Mouse (Mus musculus) inflammation-experienced regulatory T-cells, adult 6 months (primary cell): ENCODE measurements around the gene Gm35549. TPM values are rescaled to one million over a fixed set of nuclear protein-coding genes. Genes with fewer than 3 reads are reported as not detected.
A peak's percentile ranks its signal among the peaks of the same experiment; 100 is the strongest.
"Not testable (repeated sequence)": the region's sequence is repeated elsewhere in the genome, so short reads cannot be mapped to it uniquely, and the experiment has no call there.

Source experiments
- ATAC-seq: one replicate; pipeline ENCODE4 v1.8.0; 2017
- polyA plus RNA-seq, 3 experiments: library from polyadenylated mRNA; unstranded; fragments of 100-300 nt; shearing (Covaris generic); gene quantifications; one replicate each; pipeline ENCODE4 v1.2.1; 2017

Gm35549 gene
- polyA plus RNA-seq: 1 to 10 TPM in 2 of 3 experiments, not detected in 1; 1.5 to 4.0 TPM

GRCm38 (mm10) chr9:122843760-122844159, at the start of gene Gm35549:
Gm35549 (minus strand) TSS chr9:122844035.
- no peak for ATAC-seq

- peak; percentile 98 for ATAC-seq
These were observed 42.7 kb upstream of the Gm35549 start for GRCm38 (mm10) chr9:122886372-122887179.

DNA sequence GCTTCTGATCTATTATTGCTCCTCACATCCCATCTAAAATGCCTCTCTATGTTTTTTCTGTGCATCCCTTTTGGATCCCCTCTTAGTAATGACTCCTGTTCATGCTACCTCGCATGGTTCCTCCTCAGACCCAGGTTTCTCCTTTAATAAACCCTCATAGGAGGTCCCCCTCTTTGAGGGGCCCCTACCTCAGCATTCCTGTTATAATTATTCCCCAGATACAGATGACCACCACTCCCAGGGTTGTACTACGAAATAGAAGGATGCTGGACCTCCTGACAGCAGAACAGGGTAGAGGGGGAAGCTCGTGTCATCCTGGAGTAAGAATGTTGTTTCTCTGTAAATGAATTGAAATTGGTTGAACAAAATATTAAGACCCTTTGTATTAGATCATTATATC, 41.5 kb upstream of the Gm35549 start, which contains the start of gene Zkscan7:
TSS of gene Zkscan7 (plus strand) at position 301 of the 400 bp plus-strand sequence.
- no peak for ATAC-seq

- peak; percentile 32 for ATAC-seq
These were observed 31.3 kb upstream of the Gm35549 start for GRCm38 (mm10) chr9:122875145-122875544.

DNA sequence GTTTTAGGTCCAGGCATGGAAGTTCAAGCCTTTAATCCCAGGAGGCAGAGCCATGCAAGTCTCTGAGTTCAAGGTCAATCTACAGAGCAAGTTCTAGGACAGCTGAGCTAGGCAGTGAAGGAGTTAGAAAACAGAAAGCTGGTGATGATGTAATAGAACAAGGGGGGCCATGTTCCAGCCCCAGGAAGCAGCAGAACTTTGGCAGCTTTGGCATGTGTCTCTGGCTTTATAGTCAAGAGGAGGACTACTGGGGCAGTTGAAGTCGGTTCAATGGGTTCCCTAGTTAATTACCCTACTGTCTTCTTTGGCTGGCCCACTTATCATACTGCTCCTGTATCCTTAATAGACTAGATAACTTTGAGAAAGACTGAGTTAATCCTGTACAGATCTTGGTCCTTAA, 30.8 kb upstream of the Gm35549 start:
- ATAC-seq: no peak

DNA sequence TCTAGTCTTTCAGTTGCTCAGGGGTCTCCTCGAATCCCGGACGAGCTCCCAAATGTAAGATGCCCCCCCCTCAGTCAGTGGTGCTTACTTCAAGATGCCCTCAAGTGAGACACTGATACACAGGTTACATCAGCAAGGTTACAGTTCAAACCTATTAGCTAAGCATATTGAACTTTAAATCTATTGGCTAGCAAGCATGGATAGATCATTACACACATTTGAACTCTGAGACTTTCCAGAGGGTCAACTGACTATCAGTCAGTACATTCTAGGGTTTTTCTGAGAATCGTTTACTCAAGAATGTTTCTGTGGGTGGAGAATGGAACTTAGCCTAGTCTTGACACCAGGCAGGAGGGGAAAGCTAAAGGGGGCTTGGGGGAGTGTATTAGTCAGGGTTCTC, 28.8 kb upstream of the Gm35549 start:
- no peak for ATAC-seq

- ATAC-seq: peak; percentile 15
These were observed 22.4 kb upstream of the Gm35549 start for GRCm38 (mm10) chr9:122866192-122866591.

DNA sequence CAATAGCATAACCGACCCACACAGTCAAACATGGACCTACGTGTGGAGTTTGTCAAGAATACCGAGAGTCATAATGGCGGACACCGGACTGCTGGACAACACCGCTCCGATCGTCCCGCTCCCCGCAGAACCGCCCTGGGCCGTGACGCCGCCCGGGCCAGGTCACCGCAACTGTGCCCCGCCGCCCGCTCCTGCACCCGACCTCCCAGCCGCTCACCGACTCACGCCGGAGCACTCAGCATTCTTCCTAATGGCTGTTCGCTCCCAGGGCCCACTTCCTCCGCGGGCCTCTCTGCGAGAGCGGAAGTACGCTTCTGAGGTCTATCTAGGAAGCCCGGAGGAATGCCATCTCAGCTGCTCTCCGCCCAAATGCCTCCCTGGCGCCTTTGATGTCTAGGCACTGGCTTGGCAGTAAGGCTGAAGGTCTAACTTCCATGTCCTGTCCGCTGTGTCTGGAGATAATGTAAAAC, 21.9 kb upstream of the Gm35549 start, which contains the start of gene Zfp445:
TSS of gene Zfp445 (minus strand) at position 310 of the 470 bp plus-strand sequence.
- peak; percentile 98 for ATAC-seq

- ATAC-seq: no peak
These were observed 21.0 kb upstream of the Gm35549 start for GRCm38 (mm10) chr9:122864848-122865247.

DNA sequence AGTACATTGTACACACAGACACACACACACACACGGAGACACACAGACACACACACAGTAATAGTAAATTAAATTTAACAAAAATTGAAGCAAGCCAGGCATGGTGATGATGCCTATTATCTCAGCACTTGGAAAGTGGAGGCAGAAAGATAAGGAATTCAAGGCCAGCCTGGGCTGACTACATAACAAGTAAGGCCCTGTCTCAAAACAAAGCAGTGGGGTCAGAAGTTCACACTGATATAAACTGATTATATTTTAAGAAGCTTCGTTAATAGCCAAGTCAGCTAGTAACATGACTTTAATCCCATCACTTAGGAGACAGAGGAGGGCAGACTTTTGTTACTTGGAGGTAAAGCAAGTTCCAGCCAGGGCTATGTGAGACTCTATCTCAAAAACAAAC, 19.9 kb upstream of the Gm35549 start:
- ATAC-seq: no peak

DNA sequence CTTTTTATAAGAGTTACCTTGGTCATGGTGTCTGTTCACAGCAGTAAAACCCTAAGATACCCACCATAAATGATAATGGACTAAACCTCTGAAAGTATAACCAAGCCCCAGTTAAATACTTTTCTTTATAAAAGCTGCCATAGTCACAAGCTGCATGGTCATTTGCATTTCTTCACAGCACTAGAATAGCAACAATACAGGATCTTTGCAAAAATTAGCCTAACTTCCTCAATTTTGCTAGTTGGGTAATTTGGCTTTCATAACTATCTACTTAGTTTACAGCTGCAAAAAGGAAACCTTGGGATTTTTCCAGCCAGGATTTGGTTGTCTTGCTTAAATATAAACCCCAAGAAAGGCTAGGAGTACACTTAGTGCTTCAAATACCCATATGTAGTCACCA, 16.9 kb upstream of the Gm35549 start:
- no peak for ATAC-seq

DNA sequence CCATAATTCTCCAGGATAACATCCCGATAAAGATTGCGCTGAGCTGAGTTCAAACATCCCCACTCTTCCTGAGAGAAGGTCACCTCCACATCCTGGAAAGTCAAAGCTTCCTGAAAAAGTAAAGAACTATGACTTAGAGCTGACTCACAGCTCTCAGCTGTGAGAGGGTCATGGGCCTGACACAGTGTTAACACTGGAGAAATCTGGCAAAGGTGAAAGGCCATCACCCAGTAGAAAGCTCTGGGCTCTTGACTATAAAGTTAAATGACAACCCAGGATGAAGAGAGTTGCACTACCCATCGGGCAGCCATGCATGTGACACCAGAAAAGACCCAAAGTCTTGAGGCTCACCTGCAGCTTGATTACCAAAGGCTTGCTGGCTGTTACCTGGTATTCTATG, 12.9 kb upstream of the Gm35549 start:
- no peak for ATAC-seq

DNA sequence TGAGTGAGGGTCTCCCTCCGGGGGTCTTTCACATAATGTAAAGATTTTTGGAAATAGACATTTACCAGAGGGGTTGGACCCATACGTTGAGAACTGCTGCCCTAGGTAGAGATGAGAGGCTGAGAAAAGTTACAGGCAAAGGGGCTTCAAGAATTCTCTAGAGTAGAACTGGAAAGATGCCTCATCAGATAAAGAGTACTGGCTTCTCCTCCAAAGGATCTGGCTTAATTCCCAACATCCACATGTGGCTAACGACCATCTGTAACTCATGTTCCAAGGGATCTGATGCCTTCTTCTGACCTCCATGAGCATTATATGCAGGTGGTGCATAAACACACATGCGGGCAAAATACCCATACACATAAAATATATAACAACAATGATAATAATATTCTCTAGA, 11.8 kb upstream of the Gm35549 start:
- no peak for ATAC-seq

DNA sequence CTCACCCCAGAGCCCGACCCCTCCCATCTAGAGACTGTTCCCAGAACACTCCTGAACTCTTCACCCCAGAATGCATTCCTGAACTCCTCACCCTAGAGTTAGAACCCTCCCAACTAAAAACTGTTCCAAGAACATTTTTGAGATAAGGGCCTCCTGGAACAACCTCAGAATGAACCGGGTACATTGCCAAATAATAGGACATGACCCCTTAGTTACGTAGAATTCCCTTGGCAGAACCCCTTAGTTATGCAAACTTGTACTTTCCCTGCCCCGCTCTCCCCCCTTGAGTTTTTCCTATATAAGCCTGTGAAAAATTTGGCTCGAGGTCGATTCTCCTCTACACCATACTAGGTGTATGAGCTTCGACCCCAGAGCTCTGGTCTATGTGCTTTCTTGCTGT, 11.3 kb upstream of the Gm35549 start:
- not testable (repeated sequence) for ATAC-seq

GRCm38 (mm10) chr9:122854526-122854925, 10.7 kb upstream of the Gm35549 start:
- ATAC-seq: no peak

GRCm38 (mm10) chr9:122847811-122848311, 4.0 kb upstream of the Gm35549 start:
- ATAC-seq: not testable (repeated sequence)

DNA sequence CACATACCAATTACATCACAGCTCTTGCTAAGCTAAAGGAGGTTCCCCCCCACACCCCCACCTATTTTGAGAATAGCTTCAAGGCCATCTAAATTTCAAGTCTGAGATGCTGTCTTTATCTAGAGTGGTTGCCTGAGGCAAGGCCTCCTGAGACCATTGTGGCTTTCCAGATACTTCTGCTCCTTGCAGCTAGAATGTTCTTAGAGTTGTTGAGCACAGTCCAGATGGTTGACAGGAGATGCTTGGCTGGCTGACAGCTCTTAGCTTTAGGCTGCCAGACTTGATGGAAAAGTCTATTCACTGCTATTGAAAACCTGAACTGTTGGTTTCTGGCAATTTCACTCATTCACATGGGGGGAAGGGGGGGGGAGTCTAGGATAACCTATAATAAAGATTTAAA, 2.3 kb upstream of the Gm35549 start:
- no peak for ATAC-seq

GRCm38 (mm10) chr9:122845621-122846020, 1.8 kb upstream of the Gm35549 start:
- no peak for ATAC-seq

DNA sequence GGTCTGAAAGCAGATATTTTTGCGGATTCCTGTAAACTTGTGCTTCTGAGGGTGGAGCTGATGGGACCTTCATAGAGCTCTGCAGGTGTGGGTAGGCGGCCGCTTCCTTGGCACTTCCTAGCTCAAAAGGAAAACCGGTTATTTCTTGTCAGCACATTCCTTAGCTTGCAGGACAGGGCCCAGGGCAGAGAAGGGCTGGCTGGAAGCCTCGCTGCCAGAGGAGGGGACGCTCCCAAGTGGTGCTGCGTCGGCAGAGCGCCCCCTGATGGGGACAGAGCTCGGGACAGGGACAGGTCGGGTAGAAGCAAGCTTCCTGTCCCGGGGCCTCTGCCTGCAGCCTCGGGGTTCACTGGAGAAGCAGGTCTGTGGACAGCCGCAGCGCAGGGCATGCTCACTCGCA, 6.2 kb downstream of the Gm35549 start:
- ATAC-seq: no peak

DNA sequence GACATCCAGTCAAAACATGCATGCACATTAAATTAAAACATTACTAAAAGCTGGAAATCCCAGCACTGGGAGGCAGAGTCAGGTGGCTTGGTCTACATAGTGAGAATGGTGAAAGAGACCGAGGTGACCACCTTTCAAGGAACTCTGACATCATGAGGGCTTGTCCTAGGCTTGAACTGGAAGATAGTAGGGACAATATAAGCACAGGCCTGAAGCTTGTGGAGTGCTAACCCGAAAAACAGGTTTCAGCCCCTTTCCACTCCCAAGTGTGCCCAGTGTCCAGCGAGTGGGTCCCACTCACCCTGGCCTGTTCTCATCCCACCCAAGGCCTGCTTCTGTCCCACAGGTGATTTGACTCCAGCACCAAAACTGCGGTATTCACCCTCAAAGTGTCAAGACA, 6.6 kb downstream of the Gm35549 start:
- no peak for ATAC-seq

DNA sequence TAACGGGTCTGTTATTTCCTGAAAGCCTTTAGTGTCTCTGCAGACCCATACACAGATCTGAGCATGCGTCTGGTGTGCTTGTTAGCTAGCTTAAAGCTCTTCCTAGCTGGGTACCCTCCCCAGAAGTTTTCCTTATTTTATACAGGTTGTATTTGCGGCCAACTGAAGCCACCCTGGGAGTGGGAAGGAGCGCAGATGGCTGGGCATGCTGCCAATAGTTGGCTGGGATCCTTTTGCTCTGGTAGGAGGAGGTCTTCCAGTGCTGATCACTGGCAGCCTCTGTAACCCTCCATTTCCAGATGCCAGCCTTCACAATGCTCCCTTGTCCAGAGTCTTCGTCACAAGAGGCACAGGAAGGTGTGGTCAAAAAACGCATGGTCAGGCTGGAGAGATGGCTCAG, 7.0 kb downstream of the Gm35549 start:
- no peak for ATAC-seq

GRCm38 (mm10) chr9:122836126-122836525, 7.7 kb downstream of the Gm35549 start:
- no peak for ATAC-seq

- no peak for ATAC-seq
These were observed 13.9 kb downstream of the Gm35549 start for GRCm38 (mm10) chr9:122829826-122830380.

- no peak for ATAC-seq
These were observed 17.1 kb downstream of the Gm35549 start for GRCm38 (mm10) chr9:122826743-122827142.
